Mouse (Mus musculus) heart, embryonic 14.5 days (tissue): ENCODE results near the gene Ttc13. TPM values are rescaled to one million over a fixed set of nuclear protein-coding genes. Genes with fewer than 3 reads are reported as not detected.

Source experiments
- ATAC-seq: fragments of 200-750 bp; cut with Nextera tagmentation; 2 replicates; pipeline ENCODE4 v1.8.0; 2017; ENCODE audit warnings: low read depth, moderate TSS enrichment; ENCODE audit not compliant: insufficient number of reproducible peaks, insufficient read depth, low FRiP score
- H3K27ac ChIP-seq, 2 experiments: fragments of 200-500 bp in 1 of 2; fragments of 300-500 bp in 1 of 2; sonication (generic) in 1 of 2; replicated peaks in 1 of 2; 2 replicates each; pipeline ENCODE4 v1.5.1; 2012 to 2014; ENCODE audit warnings: low read depth in 2 of 2, low read length in 2 of 2, control low read depth in 1 of 2, mild to moderate bottlenecking in 1 of 2, mixed read lengths in 1 of 2; ENCODE audit not compliant: control insufficient read depth in 1 of 2, insufficient read depth in 1 of 2
- H3K27me3 ChIP-seq: fragments of 300-500 bp; sonication (generic); 2 replicates; pipeline ENCODE4 v1.6.1; 2014; ENCODE audit warnings: mild to moderate bottlenecking, low read length, control low read depth; ENCODE audit not compliant: control insufficient read depth, insufficient read depth
- H3K36me3 ChIP-seq: fragments of 300-500 bp; sonication (generic); 2 replicates; pipeline ENCODE4 v1.6.1; 2014; ENCODE audit warnings: mild to moderate bottlenecking, control low read depth, low read length, mixed read lengths; ENCODE audit not compliant: control insufficient read depth, insufficient read depth
- H3K4me1 ChIP-seq, 2 experiments: fragments of 200-500 bp in 1 of 2; fragments of 300-500 bp in 1 of 2; sonication (generic) in 1 of 2; 2 replicates each; pipeline ENCODE4 v1.6.1; 2012 to 2014; ENCODE audit warnings: low read length in 2 of 2, control low read depth in 1 of 2, mixed read lengths in 1 of 2; ENCODE audit not compliant: control insufficient read depth in 2 of 2, insufficient read depth in 2 of 2
- H3K4me2 ChIP-seq: fragments of 300-500 bp; sonication (generic); 2 replicates; pipeline ENCODE4 v1.6.1; 2014; ENCODE audit warnings: mild to moderate bottlenecking, low read length
- H3K4me3 ChIP-seq, 2 experiments: fragments of 200-500 bp in 1 of 2; fragments of 300-500 bp in 1 of 2; sonication (generic) in 1 of 2; 2 replicates each; pipeline ENCODE4 v1.5.1; 2012 to 2014; ENCODE audit warnings: low read length in 2 of 2, mild to moderate bottlenecking in 2 of 2, control low read depth in 1 of 2, low read depth in 1 of 2, moderate library complexity in 1 of 2; ENCODE audit not compliant: control insufficient read depth in 1 of 2, insufficient read depth in 1 of 2
- H3K9ac ChIP-seq: fragments of 300-500 bp; sonication (generic); 2 replicates; pipeline ENCODE4 v1.6.1; 2014; ENCODE audit warnings: mild to moderate bottlenecking, low read length
- H3K9me3 ChIP-seq: fragments of 300-500 bp; sonication (generic); 2 replicates; pipeline ENCODE4 v1.6.1; 2016; ENCODE audit warnings: low read length, control low read depth; ENCODE audit not compliant: control insufficient read depth
- WGBS: fragments of 180-500 bp; shearing (Covaris S2); extraction: QIAGEN DNeasy Blood & Tissue Kit; methylation state at CpG from one replicate; pipeline ENCODE4 v1.1.7; 2014; 5-methylcytosine and 5-hydroxymethylcytosine counted together
- polyA plus RNA-seq: library from polyadenylated mRNA; unstranded; fragments of >200 nt; fragmentation: Nextera tagmentation; extraction: Ambion mirVana; gene quantifications from 2 replicates; pipeline ENCODE4 v1.2.1, GENCODE M21; 2014

Ttc13 gene
- polyA plus RNA-seq, 1 experiment from 2014 or later = 30.5 TPM

DNA sequence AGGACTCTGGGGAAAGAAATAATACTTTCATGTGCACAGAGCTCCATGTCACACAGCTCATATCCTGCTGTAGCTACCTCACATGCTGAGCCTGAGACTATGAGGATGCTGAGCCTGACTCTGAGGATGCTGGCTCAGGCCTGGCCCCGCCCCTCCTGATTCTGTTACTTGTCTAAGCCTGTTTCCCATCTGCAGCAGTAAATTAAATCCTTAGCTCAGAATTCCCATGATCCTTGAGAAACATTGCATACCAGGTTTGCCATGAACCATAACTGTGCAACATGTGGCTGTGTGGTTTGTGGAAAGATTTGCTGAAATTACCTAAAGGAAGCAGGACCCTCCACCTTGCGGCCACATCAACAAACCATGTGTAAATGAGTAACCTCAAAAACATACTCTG lies 49.4 kb downstream of the Ttc13 start:
- ATAC-seq = no peak
- no peaks in the 10 kb centered on the region for H3K27me3 ChIP-seq
- peaks cover 48% of the 10 kb centered on the region for H3K36me3 ChIP-seq
- peaks cover 0 to 2% of the 10 kb centered on the region in 2 experiments; a peak in 1 of 4 replicates for H3K4me1 ChIP-seq
- H3K9ac ChIP-seq = no peak overlapping the region
- H3K27ac ChIP-seq = no peak overlapping the region
- H3K9me3 ChIP-seq = no peaks in the 10 kb centered on the region
- H3K4me2 ChIP-seq = no peak overlapping the region
- WGBS = 98% methylated on average over 2 of the region's 2 CpGs
- no peak overlapping the region for H3K4me3 ChIP-seq

DNA sequence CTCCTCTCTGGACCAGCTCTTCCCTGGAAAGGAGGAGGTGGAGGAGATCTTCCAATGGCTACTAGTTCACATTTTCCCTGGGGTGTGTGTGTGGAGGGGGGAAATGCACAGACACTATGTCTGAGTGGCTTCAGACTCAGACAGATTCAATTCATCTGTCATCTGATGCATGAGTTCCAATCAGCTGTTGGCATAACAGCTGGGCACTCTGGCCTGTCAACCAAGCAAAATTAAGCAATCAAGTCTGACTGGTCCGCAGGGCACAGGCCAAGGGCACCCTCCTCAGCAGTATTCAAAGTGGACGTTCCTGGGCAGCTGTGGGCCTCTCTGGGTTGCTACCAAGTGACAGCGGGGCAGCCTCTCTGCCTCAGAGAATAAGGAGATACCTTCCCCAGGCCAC lies 53.0 kb downstream of the Ttc13 start:
- Histone ChIP-seq H3K27ac (no peak overlapping the region), H3K36me3 (peaks cover 32% of the 10 kb centered on the region), H3K27me3 (no peaks in the 10 kb centered on the region), H3K9me3 (no peaks in the 10 kb centered on the region), H3K4me3 (no peak overlapping the region), H3K9ac (no peak overlapping the region), H3K4me1 (peaks cover 4% of the 10 kb centered on the region in 2 experiments; a peak in 2 of 4 replicates), H3K4me2 (no peak overlapping the region)
- WGBS = 76% methylated on average over 3 of the region's 3 CpGs
- no peak for ATAC-seq

DNA sequence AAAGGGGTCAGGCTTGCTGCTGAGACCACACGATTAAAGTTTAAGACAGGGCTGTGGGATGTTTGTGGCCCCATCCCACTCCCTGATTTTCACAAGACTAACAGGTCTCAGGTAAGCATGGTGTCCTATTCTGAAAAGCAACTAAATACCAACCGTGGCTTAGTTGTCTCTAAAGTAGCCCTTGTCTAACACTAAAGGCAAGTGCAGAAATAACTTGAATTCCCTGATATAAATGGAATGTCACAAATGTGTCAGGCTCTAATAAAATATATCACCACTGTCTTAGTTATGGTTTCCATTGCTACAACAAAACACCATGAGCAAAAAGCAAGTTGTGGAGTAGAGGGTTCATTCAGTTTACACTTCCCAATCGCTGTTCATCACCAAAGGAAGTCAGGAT lies 57.4 kb downstream of the Ttc13 start:
- 36% methylated on average over 3 of the region's 3 CpGs for WGBS
- Histone ChIP-seq H3K9me3 (no peaks in the 10 kb centered on the region), H3K4me1 (peaks cover 20 to 25% of the 10 kb centered on the region in 2 experiments)

DNA sequence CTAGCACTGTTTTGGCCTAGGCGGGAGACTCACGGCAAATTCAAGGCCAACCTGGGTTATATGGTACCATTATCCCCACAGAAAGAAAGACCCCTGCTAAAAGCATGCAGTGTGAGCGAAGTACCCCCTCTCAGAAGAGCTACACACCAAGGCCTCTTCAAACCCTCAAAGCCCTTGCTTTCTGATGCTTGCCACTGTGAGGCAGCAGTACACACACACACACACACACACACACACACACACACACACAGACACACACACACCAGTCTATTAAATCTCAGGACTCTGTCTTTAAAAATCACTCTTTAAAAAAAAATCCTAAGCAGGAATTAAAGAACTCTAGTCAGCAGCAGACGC lies 57.9 kb downstream of the Ttc13 start:
- no peaks in the 10 kb centered on the region for H3K9me3 ChIP-seq
- no peak overlapping the region for H3K9ac ChIP-seq
- no peak for ATAC-seq
- peak overlapping the region; percentile 66 to 94; a peak in 3 of 4 replicates for H3K4me3 ChIP-seq
- H3K4me1 ChIP-seq = peaks cover 22 to 30% of the 10 kb centered on the region in 2 experiments
- peaks cover 5% of the 10 kb centered on the region; the same call in 1 of the 2 replicates for H3K36me3 ChIP-seq
- peak overlapping the region; percentile 76 for H3K4me2 ChIP-seq
- peak overlapping the region; percentile 66 to 96 for H3K27ac ChIP-seq
- 50% methylated on average over 4 of the region's 4 CpGs for WGBS
- no peaks in the 10 kb centered on the region for H3K27me3 ChIP-seq

More for the DNA sequence above, 57.4 kb downstream of the Ttc13 start:
- no peak for ATAC-seq
- no peaks in the 10 kb centered on the region for H3K27me3 ChIP-seq
- no peak overlapping the region for H3K9ac ChIP-seq
- H3K4me3 ChIP-seq = no peak overlapping the region
- H3K36me3 ChIP-seq = peaks cover 5% of the 10 kb centered on the region; the same call in 1 of the 2 replicates
- peak overlapping the region; percentile 35 to 96; a peak in 3 of 4 replicates for H3K27ac ChIP-seq
- H3K4me2 ChIP-seq = no peak overlapping the region

DNA sequence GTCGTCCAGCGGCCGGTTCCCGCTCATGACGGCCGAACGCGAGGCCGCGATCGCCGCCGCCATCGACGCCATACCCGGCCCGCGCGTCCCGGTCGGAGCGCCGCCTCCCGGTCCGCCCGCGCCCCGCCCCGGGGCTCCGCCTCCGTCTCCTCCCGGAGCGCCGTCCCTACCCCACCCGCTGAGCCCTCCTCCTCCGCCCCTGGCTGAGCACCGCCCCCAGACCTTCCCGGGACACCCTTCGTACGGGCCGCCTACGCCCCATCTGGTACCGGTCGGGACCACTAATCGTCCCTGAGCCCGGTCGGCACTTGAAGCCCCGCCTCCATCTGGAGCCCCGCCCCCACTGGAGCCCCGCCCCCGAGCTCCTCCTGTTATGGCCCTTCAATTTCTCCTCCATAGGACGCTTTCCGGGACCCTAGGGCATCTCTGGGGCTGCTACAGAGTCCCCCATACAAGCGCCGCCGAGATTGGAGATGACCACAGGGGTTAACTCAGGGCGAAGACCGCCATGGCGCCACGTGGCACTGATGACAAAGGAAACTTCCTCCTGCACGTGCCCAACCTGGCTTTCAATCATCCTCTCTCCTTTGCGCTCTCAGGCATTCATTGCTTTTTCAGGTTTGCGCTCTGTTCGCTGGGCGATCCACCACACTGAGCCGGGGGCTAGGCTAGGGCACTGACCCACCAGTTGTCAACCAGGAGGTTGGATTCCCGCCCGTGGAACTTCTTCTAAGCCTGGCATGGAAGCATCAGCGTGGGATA lies 58.5 kb downstream of the Ttc13 start, which contains the start of gene 2310022B05Rik:
2310022B05Rik (minus strand) TSS at position 258 of the 762 bp plus-strand sequence.
- Histone ChIP-seq H3K9me3 (no peaks in the 10 kb centered on the region), H3K36me3 (peaks cover 5% of the 10 kb centered on the region; the same call in 1 of the 2 replicates), H3K4me3 (peak within 1 kb of the TSS; percentile 66 to 94), H3K27ac (peak within 1 kb of the TSS; percentile 72 to 96), H3K27me3 (no peaks in the 10 kb centered on the region), H3K9ac (peak within 1 kb of the TSS; percentile 99), H3K4me1 (peaks cover 25 to 36% of the 10 kb centered on the region in 2 experiments), H3K4me2 (peak within 1 kb of the TSS; percentile 76)
- WGBS = 2% methylated on average over 67 of the region's 69 CpGs
- peak; percentile 91 for ATAC-seq

DNA sequence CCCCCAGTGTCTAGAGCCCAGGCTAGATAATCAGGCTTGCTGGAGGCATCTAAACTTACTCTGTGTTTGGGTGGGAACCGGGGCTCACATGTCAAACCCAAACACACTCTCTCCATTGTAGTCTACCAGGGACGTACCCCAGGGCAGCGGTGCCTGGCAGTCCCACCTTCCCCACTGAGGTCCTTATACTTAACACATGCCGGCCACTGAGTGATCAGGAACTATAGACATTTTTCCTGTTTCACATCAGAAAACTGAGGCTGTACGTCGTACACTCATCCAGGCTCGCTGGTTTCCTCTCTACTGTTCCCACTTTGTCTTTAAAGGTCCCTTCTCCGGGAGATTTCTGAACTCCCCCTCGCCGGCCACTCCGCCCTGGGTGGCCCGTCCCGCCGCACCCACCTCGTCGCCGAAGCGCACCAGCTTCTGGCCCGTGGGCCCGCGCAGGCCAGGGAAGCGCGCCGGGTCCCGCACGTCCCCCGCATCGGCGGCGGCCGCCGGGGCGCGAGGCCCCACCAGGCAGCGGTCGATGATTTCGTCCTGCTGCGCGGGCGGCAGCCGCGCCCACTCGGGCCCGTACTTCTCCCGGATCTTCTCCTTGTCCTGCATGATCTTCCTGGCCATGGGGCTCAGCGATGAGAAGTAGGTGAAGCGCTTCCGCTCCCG lies 59.2 kb downstream of the Ttc13 start:
- Histone ChIP-seq H3K36me3 (peaks cover 5% of the 10 kb centered on the region; the same call in 1 of the 2 replicates), H3K4me1 (peaks cover 32 to 43% of the 10 kb centered on the region in 2 experiments)
- under 1% methylated on average over 49 of the region's 49 CpGs for WGBS

DNA sequence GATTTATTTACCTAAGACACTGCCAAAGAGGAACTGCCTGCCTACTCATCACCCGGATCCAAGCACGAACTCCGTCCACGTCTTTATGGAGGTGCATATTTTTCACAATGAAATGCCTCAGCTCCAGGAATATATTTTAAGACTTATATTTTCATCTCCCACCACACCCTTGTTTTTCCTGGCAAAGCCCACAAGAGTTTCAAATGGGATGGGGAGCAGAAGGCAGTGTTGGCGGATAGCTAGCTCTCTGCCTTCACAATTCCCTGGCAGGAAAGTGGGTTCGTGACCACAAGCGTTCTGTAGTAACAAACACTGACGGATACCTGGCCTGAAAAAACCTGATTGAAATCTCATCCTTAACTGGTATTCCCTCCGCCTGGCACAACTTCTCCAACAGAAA lies 60.0 kb downstream of the Ttc13 start:
- Histone ChIP-seq H3K9me3 (no peaks in the 10 kb centered on the region), H3K27ac (peak overlapping the region; percentile 72 to 96), H3K36me3 (peaks cover 8% of the 10 kb centered on the region; the same call in 1 of the 2 replicates), H3K9ac (peak overlapping the region; percentile 99), H3K27me3 (no peaks in the 10 kb centered on the region), H3K4me1 (peaks cover 34 to 51% of the 10 kb centered on the region in 2 experiments), H3K4me2 (peak overlapping the region; percentile 76), H3K4me3 (peak overlapping the region; percentile 66 to 94)
- no peak for ATAC-seq
- WGBS = 4% methylated on average over 9 of the region's 9 CpGs

More for the DNA sequence above, 59.2 kb downstream of the Ttc13 start:
- peak overlapping the region; percentile 66 to 94 for H3K4me3 ChIP-seq
- no peaks in the 10 kb centered on the region for H3K9me3 ChIP-seq
- peak overlapping the region; percentile 76 for H3K4me2 ChIP-seq
- peak; percentile 11 for ATAC-seq
- peak overlapping the region; percentile 72 to 96 for H3K27ac ChIP-seq
- H3K27me3 ChIP-seq = no peaks in the 10 kb centered on the region
- H3K9ac ChIP-seq = peak overlapping the region; percentile 99
